Mouse (Mus musculus) spleen, postnatal 14 days (tissue): ENCODE data around the gene Ikzf4.
A peak's percentile ranks its signal among the peaks of the same experiment; 100 is the strongest.

ENCODE experiments used
- DNase-seq, 2 experiments: peaks; one replicate each; pipeline ENCODE4 v3.0.0; 2021 to 2022; ENCODE audit warnings: low spot score in 2 of 2

The Ikzf4 gene

GRCm38 (mm10) chr10:128612433-128613153 lies 33.2 kb downstream of the Ikzf4 start:
- DNase-seq: peak; percentile 52 to 72

GRCm38 (mm10) chr10:128606483-128606882 lies 39.3 kb downstream of the Ikzf4 start:
- no peak for DNase-seq

GRCm38 (mm10) chr10:128602470-128603128 lies 43.2 kb downstream of the Ikzf4 start:
- DNase-seq: no peak

- DNase-seq: no peak
These were observed 44.3 kb downstream of the Ikzf4 start for GRCm38 (mm10) chr10:128601499-128601898.

GRCm38 (mm10) chr10:128598476-128598875 lies 47.3 kb downstream of the Ikzf4 start:
- no peak for DNase-seq

- no peak for DNase-seq
These were observed 53.0 kb downstream of the Ikzf4 start for GRCm38 (mm10) chr10:128592797-128593196.

GRCm38 (mm10) chr10:128591436-128591835 lies 54.4 kb downstream of the Ikzf4 start:
- DNase-seq: no peak

- DNase-seq: peak in 1 of 2 experiments; percentile 27
These were observed 55.5 kb downstream of the Ikzf4 start for GRCm38 (mm10) chr10:128590193-128590690.

- DNase-seq: peak in 1 of 2 experiments; percentile 18
These were observed 56.2 kb downstream of the Ikzf4 start, which contains the start of gene Erbb3 for GRCm38 (mm10) chr10:128589464-128590192. TSS of gene Erbb3 (minus strand) at chr10:128589652.

GRCm38 (mm10) chr10:128588775-128589463 lies 56.9 kb downstream of the Ikzf4 start:
- no peak for DNase-seq

GRCm38 (mm10) chr10:128588136-128588535 lies 57.7 kb downstream of the Ikzf4 start:
- DNase-seq: no peak

- no peak for DNase-seq
These were observed 58.1 kb downstream of the Ikzf4 start for GRCm38 (mm10) chr10:128587697-128588096.

- DNase-seq: no peak
These were observed 58.7 kb downstream of the Ikzf4 start for GRCm38 (mm10) chr10:128587120-128587519.

- DNase-seq: no peak
These were observed 59.2 kb downstream of the Ikzf4 start for GRCm38 (mm10) chr10:128586546-128586945.

- no peak for DNase-seq
These were observed 61.4 kb downstream of the Ikzf4 start for GRCm38 (mm10) chr10:128584386-128584785.

- DNase-seq: no peak
These were observed 62.1 kb downstream of the Ikzf4 start for GRCm38 (mm10) chr10:128583644-128584043.
